Mouse (Mus musculus) left cerebral cortex, adult 18-20 months (tissue): Measurements from ENCODE around the gene Gabpb2. TPM values are rescaled to one million over a fixed set of nuclear protein-coding genes. Genes with fewer than 3 reads are reported as not detected.

ENCODE experiments used
- DNase-seq, 2 experiments: peaks; one replicate each; pipeline ENCODE4 v3.0.0; 2021 to 2022; ENCODE audit warnings: low spot score in 2 of 2, mixed read lengths in 1 of 2
- long read RNA-seq, 2 experiments: library from polyadenylated mRNA; stranded (forward); transcript quantifications; one replicate each; pipeline ENCODE4 v2.0.0; 2021
- total RNA-seq, 2 experiments: library from RNA; stranded (reverse); gene quantifications; 2 replicates each; pipeline ENCODE4 v1.2.3; 2021

Gabpb2 gene
- total RNA-seq = 10 to 100 TPM in 1 of 2 experiments, 1 to 10 TPM in 1; 9.6 to 10.4 TPM
- long read RNA-seq, experiment 1, full-length matches to known transcripts = 1 of 4 reads
- long read RNA-seq, experiment 1, partial matches to known transcripts = 0 of 4 reads
- long read RNA-seq, experiment 1, other reads (novel, unspliced or antisense) = 3 of 4 reads
- long read RNA-seq, experiment 2, partial matches to known transcripts = 0 of 2 reads
- long read RNA-seq, experiment 2, other reads (novel, unspliced or antisense) = 2 of 2 reads

DNA sequence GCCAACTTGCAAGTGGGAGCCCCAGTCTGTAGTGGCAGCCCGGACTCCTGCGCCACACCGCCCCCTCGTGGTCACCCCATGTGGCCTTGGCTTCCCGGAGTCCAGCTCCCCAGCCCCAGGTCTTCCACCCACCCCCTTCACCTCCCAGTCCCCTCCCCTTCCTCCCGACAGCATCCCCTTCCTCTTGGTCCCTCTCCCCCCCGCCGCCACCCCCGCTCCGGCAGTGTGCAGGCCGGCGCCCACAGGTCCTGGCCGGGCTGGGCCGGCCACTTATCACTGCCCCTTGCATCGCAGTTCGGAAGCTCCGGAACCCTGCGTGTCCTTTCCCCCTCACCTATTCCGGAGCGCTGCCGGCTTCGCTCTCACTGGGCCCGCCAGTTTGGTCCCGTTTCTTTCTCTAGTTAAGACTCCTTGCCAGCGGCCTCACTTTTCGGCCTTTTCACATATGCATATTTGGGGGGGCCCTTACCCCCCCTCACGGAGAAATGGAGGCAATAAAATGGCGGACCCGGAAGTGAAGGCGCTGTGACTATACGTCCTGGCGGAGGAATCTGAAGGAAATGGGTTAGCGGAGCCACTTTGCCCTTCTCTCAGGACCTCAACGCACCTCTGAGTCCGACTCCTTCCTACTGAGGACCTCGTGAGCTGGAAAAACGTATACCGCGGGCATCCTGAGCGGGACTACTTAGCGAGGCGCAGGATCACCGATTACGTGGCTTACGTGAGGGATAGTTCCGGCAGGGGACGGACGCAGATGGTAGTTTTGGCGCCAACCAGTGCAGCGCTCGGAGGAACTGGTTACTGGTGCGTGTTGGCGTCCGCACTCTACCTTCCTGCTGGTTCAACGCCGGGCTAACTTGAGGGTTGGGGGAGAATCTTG is at the start of gene Gabpb2:
TSS of gene Gabpb2 (minus strand) at position 662 of the 880 bp plus-strand sequence.
- DNase-seq = peak; percentile 88 to 89

DNA sequence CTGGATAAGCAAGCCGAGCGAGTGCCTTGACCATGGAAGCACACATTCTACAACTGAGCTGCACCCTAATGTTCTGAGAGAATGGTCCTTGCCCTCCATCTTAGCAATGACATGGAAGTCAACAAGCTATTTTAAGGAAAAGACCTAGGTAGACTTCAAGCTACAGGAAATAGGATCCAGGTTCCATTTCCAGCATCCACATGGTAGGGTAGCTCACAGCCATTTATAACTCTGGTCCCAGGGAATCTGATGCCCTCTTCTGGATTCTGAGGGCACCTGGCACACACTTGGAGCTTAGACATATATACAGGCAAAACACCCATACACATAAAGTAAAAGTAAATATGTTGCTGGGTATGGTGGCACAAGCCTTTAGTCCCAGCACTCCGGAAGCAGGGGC is 48.3 kb upstream of the Gabpb2 start:
- DNase-seq = no peak

- no peak for DNase-seq
Observed at GRCm38 (mm10) chr3:95264724-95265123, 47.0 kb upstream of the Gabpb2 start.

GRCm38 (mm10) chr3:95263089-95263739 is 45.5 kb upstream of the Gabpb2 start:
- DNase-seq = peak; percentile 48 to 65

DNA sequence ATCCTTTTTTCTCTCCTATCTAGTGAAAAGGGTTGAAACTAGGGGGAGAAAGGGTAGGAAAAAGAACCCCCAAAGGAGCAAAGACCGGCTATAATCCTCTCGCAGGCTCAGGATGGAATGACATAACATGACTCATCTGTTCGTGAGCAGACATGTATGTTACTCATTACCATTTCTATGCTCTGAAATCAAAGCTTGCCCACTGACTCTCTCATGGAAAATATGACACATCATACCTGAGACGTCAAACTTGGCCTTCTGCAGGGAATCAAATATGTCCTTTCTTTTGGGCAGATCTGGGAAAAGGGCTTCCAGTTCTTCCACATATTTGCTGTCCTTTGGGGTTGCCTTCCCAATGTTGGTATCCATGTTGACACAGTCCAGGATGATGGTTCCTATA is 44.3 kb upstream of the Gabpb2 start:
- DNase-seq = no peak

DNA sequence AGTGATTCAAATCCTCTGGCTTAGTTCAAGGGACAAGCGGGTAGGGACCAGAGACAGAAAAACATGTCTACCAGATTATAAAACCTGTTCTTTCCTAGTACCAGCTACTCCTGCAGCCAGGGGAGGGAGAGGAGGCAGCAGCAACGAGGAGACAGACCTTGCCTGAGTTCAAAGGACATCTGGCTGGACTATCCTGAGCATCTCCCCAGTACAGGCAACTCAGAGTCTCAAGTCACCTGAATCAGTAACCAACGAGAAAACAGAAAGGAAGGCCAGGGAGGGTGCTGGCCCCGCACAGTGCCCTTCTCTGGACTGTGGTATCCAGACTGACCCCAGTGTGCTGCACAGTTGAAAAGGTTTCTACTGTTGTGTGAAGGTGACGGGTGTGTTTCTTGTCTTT is 39.2 kb upstream of the Gabpb2 start:
- no peak for DNase-seq

GRCm38 (mm10) chr3:95250783-95251424 is 33.2 kb upstream of the Gabpb2 start, which contains the start of gene Bnipl:
TSS of gene Bnipl (minus strand) at chr3:95251193.
- no peak for DNase-seq

- DNase-seq = no peak
Observed at GRCm38 (mm10) chr3:95250361-95250760, 32.6 kb upstream of the Gabpb2 start.

GRCm38 (mm10) chr3:95247660-95248336 is 30.1 kb upstream of the Gabpb2 start:
- DNase-seq = no peak

DNA sequence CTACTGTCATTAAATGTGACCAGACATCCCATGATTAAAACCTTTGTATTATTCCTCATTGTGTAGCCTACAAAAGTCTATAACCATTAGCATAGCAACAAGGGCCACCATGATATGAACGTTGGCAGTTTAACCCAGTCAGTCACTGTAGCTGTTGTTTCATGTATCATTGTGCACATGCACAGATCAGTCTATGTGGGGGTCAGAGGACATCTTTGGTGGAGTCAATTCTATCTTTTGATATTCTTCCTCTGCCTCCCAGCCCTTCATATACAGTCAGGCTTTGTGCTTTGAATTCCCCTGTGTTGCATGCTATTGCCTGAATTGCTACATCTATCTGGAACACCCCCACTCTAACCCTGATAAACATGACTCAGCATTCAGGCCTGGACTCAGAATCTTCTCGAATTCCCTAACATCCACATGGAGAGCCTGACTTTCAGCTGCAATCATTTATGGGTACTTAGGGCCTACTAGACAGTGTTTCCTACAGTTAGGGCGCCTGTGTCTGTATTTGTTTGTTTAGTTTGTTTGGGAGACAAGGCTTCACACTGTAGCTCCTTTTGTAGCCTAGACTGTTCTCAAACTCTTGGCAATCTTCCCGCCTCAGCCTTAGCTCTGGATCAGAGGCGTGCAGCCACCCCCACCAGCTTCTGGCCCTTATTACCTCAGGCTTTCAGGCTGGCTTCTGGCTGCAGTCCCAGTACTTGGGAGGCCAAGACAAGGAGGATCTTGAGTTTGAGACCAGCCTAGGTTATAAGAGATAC is 28.9 kb upstream of the Gabpb2 start:
- DNase-seq = peak; percentile 51 to 67

GRCm38 (mm10) chr3:95243086-95243485 is 25.4 kb upstream of the Gabpb2 start:
- no peak for DNase-seq

- no peak for DNase-seq
Observed at GRCm38 (mm10) chr3:95241498-95241897, 23.8 kb upstream of the Gabpb2 start, which contains the start of gene Gm128. TSS of gene Gm128 (minus strand) at chr3:95241598.

- DNase-seq = no peak
Observed at GRCm38 (mm10) chr3:95240900-95241299, 23.2 kb upstream of the Gabpb2 start.

DNA sequence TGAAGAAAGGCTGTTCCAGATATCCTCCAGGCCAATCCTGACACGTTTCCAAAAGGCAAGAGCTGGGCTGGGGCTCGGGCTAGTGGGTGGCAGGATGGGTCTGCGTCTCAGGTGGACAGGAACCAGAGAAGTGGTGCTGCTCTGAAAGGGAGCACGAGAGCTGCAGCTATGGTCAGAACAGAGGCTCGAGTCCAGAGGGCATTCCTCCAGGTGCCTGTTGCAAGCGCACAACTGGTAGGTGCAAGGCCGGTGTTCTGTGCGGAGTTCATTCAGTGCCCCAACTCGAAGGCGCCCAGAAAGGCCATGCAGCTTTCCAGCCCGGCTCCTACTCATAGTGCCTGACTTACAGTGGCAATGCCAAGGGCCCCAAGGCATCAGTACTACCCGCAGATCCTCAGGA is 22.3 kb upstream of the Gabpb2 start:
- DNase-seq = no peak

- no peak for DNase-seq
Observed at GRCm38 (mm10) chr3:95239022-95239421, 21.3 kb upstream of the Gabpb2 start.

GRCm38 (mm10) chr3:95237541-95238099 is 19.9 kb upstream of the Gabpb2 start:
- no peak for DNase-seq

DNA sequence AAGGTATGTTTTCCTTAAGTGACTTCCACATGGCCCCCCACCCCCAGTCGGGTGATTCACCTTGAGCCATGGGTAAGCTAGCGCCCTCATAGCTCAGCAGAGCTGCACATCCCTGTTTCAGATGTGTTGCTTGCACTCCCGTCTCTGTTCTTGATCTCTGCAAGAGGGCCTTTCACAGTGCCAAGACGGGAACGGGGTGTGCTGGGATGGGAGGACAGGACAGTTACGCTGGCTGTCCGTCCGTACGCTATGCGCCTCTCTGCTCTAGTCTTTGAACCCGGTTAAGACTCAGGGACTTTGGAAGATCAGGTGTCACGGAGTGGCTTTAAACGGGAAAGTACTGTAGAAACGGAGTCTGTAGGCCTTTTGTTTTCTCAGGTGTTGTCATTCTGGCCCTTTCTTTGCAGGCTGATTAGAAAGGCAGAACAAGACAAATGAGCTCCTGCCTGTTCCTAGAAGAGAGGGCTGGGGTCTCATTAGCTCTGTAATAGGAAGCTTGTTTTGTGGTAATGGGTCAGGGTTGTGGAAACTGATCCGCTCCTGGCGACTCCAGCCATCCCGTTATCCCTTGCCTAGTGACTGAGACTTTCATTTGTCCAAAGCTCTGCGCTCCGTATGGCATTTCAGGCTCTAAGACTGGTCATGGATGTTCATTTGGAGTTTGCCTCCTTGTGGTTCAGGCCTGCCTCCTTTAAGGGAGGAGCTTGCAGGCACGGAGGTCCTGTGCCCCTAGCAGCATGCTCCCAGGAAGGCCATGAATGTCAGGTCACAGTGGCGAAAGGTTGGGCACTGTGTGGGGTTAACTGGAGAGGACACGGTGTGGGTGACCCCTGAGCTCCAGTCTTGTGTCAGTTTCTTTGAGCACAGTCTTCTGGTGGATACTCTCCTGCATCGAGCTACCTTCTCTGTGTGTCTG is 17.9 kb upstream of the Gabpb2 start:
- DNase-seq = no peak

GRCm38 (mm10) chr3:95233303-95233980 is 15.7 kb upstream of the Gabpb2 start:
- DNase-seq = no peak
